Mouse (Mus musculus) G1E (cell line): ENCODE results near the gene 2010111I01Rik. TPM values are rescaled to one million over a fixed set of nuclear protein-coding genes. Genes with fewer than 3 reads are reported as not detected.
A peak's percentile ranks its signal among the peaks of the same experiment; 100 is the strongest.
"Not testable (repeated sequence)": the region's sequence is repeated elsewhere in the genome, so short reads cannot be mapped to it uniquely, and the experiment has no call there.

Source experiments
- ATAC-seq: 2 replicates; pipeline ENCODE4 v1.8.0; 2016; ENCODE audit warnings: mild to moderate bottlenecking; ENCODE audit not compliant: insufficient number of reproducible peaks, poor library complexity, low FRiP score, severe bottlenecking; ENCODE audit errors: extremely low read depth
- DNase-seq: peaks from one replicate; pipeline ENCODE4 v3.0.0; 2012; ENCODE audit warnings: low spot score
- H3K27me3 ChIP-seq: 2 replicates; pipeline ENCODE4 v1.6.1; 2012; ENCODE audit warnings: mild to moderate bottlenecking, low read length, inconsistent platforms; ENCODE audit not compliant: insufficient read depth
- H3K36me3 ChIP-seq: replicated peaks from 2 replicates; pipeline ENCODE3; 2012; ENCODE audit warnings: mild to moderate bottlenecking, inconsistent platforms
- H3K4me1 ChIP-seq: 2 replicates; pipeline ENCODE4 v1.6.1; 2012; ENCODE audit warnings: low read depth, low read length, inconsistent platforms, mixed read lengths; ENCODE audit not compliant: insufficient read depth
- H3K4me3 ChIP-seq: 2 replicates; pipeline ENCODE4 v1.5.1; 2012; ENCODE audit warnings: low read depth, mild to moderate bottlenecking, inconsistent platforms, low read length, moderate library complexity, mixed read lengths
- H3K9me3 ChIP-seq: replicated peaks from 2 replicates; pipeline ENCODE4 v1.6.1; 2012; ENCODE audit warnings: inconsistent platforms
- CTCF ChIP-seq: IDR thresholded peaks from 2 replicates; pipeline ENCODE4 v1.5.1; 2012; ENCODE audit warnings: low read depth, low read length, inconsistent platforms, mixed read lengths
- GATA1 ChIP-seq: IDR thresholded peaks from 2 replicates; pipeline ENCODE4 v1.6.1; 2012; ENCODE audit warnings: borderline replicate concordance, low read length, inconsistent platforms, mixed read lengths
- GATA2 ChIP-seq: IDR thresholded peaks from 2 replicates; pipeline ENCODE4 v1.6.1; 2012; ENCODE audit warnings: low read depth, low read length, inconsistent platforms, borderline replicate concordance
- POLR2AphosphoS5 ChIP-seq: IDR thresholded peaks from 2 replicates; pipeline ENCODE4 v1.6.1; 2012; ENCODE audit warnings: low read depth, low read length, inconsistent platforms; ENCODE audit not compliant: insufficient replicate concordance
- TAL1 ChIP-seq: conservative IDR thresholded peaks from 2 replicates; pipeline ENCODE4 v1.6.1; 2012; ENCODE audit warnings: low read depth, low read length, inconsistent platforms, mixed read lengths
- polyA plus RNA-seq: library from polyadenylated mRNA; stranded (reverse); fragments of >175 nt; gene quantifications from 2 replicates; pipeline ENCODE4 v1.2.3, GENCODE M21; 2012
- total RNA-seq, 2 experiments: library from RNA; stranded (forward) in 1 of 2; stranded (reverse) in 1 of 2; fragments of 200-1000 nt in 1 of 2; fragments of >200 nt in 1 of 2; fragmentation: Nextera tagmentation in 1 of 2; gene quantifications; 2 replicates each; pipeline ENCODE4 v1.2.3; 2014 to 2017

Gene 2010111I01Rik
- total and polyA plus RNA-seq, 3 experiments, result 14.7 to 57.2 (median 22.2) TPM

GRCm38 (mm10) chr13:63313748-63314607 is 349.3 kb downstream of the 2010111I01Rik start:
- no peaks in the 10 kb centered on the region for H3K9me3 ChIP-seq
- peak overlapping the region; percentile 48; the same call in 1 of the 2 replicates for H3K4me3 ChIP-seq
- ATAC-seq (peak; percentile 79), DNase-seq (peak; percentile 45)
- TF ChIP-seq POLR2AphosphoS5, result no peak
- no peak for TF ChIP-seq TAL1
- TF ChIP-seq GATA2, result no peak
- TF ChIP-seq CTCF, result no peak
- TF ChIP-seq GATA1, result no peak
- peaks cover 30% of the 10 kb centered on the region for H3K4me1 ChIP-seq
- no peaks in the 10 kb centered on the region for H3K27me3 ChIP-seq
- H3K36me3 ChIP-seq, result peaks cover 64% of the 10 kb centered on the region

- H3K4me1 ChIP-seq, result peaks cover 30% of the 10 kb centered on the region
- H3K9me3 ChIP-seq, result no peaks in the 10 kb centered on the region
- ATAC-seq (peak; percentile 70), DNase-seq (no peak)
- no peak overlapping the region; the same call in 1 of the 2 replicates for H3K4me3 ChIP-seq
- H3K36me3 ChIP-seq, result peaks cover 58% of the 10 kb centered on the region
- H3K27me3 ChIP-seq, result no peaks in the 10 kb centered on the region
- TF ChIP-seq GATA1 (no peak), CTCF (no peak), GATA2 (no peak), POLR2AphosphoS5 (no peak), TAL1 (no peak)
Measured at GRCm38 (mm10) chr13:63314608-63314920, 349.9 kb downstream of the 2010111I01Rik start.

GRCm38 (mm10) chr13:63315111-63315510 is 350.4 kb downstream of the 2010111I01Rik start:
- DNase-seq, H3K9me3 ChIP-seq, H3K27me3 ChIP-seq, H3K4me3 ChIP-seq, ATAC-seq: not testable (repeated sequence)
- H3K36me3 ChIP-seq, result peaks cover 54% of the 10 kb centered on the region
- H3K4me1 ChIP-seq, result peaks cover 30% of the 10 kb centered on the region

GRCm38 (mm10) chr13:63315777-63316176 is 351.1 kb downstream of the 2010111I01Rik start:
- H3K36me3 ChIP-seq, result peaks cover 54% of the 10 kb centered on the region
- H3K4me1 ChIP-seq, result peaks cover 30% of the 10 kb centered on the region
- DNase-seq (no peak), ATAC-seq (no peak)
- H3K9me3 ChIP-seq, result no peaks in the 10 kb centered on the region
- H3K4me3 ChIP-seq, result no peak overlapping the region
- TF ChIP-seq GATA2, result no peak
- TF ChIP-seq TAL1, result no peak
- no peak for TF ChIP-seq POLR2AphosphoS5
- TF ChIP-seq GATA1, result no peak
- no peak for TF ChIP-seq CTCF
- H3K27me3 ChIP-seq, result no peaks in the 10 kb centered on the region

- H3K36me3 ChIP-seq, result peaks cover 54% of the 10 kb centered on the region
- H3K4me1 ChIP-seq, result peaks cover 30% of the 10 kb centered on the region
- H3K9me3 ChIP-seq, result no peaks in the 10 kb centered on the region
- no peak for ATAC-seq
- DNase-seq, result no peak
- TF ChIP-seq GATA1 (no peak), GATA2 (no peak), POLR2AphosphoS5 (no peak), CTCF (no peak), TAL1 (no peak)
- no peak overlapping the region for H3K4me3 ChIP-seq
- no peaks in the 10 kb centered on the region for H3K27me3 ChIP-seq
Measured at GRCm38 (mm10) chr13:63316407-63316806, 351.7 kb downstream of the 2010111I01Rik start.

GRCm38 (mm10) chr13:63317681-63318104 is 353.0 kb downstream of the 2010111I01Rik start:
- H3K4me3 ChIP-seq, result no peak overlapping the region
- no peaks in the 10 kb centered on the region for H3K27me3 ChIP-seq
- peaks cover 53% of the 10 kb centered on the region for H3K36me3 ChIP-seq
- H3K9me3 ChIP-seq, result no peaks in the 10 kb centered on the region
- TF ChIP-seq GATA1 (no peak), GATA2 (no peak), TAL1 (no peak), POLR2AphosphoS5 (no peak), CTCF (no peak)
- ATAC-seq, result no peak
- DNase-seq, result no peak
- H3K4me1 ChIP-seq, result peaks cover 30% of the 10 kb centered on the region
